Mouse (Mus musculus): Measurements from ENCODE around the gene Akt1s1.

Gene Akt1s1

DNA sequence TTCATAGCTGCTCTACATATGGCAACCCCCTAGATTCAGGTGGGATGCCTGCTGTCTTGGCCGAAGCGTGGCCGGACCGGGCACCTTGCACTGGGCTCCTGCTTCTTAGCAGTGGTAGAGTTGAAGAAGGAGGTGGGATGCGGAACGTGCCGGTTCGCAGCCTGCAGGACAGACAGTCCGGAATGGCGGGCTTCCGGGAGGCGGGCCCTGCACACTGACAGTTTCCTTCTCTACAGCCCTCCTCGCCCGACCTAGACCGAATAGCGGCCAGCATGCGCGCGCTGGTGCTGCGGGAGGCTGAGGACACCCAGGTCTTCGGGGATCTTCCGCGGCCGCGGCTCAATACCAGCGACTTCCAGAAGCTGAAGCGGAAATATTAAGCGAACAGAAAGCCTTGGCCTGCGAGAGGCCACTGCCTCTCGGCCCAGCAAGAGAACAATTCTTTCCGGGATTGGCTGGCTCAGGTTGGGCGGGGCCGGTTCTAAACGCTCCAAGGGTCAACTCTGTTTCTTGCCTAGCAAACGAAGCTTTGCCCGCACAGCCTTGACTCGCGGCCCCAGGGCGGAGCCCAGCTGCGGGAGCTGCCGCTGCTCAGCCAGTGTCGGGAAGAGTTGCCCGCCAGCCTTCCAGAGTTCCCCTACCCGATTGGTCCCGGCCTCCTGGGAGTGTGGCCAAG, 5.7 kb downstream of the Akt1s1 start:
- DNase-seq: peak; percentile 83 to 84

DNA sequence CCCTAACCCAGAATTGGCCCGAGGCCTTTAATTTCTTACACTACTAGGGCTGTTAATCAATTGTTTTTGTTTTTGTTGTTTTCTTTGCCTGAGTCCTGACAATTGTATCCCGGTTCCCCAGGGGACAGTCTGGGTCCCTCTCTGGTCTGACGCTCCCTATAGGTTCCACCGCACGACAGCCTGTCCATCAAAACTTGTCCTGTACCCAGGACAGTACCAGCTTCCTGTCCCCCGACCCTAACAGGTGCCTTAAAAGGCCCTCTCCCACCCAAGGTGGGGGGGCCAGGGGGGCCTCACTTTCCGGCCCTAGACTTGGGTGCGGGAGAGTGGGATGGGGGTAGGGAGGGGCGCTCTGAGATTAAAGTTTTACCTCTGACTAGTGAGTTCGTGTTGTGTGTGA, 6.2 kb downstream of the Akt1s1 start:
- DNase-seq: peak in 1 of 2 experiments; percentile 56

DNA sequence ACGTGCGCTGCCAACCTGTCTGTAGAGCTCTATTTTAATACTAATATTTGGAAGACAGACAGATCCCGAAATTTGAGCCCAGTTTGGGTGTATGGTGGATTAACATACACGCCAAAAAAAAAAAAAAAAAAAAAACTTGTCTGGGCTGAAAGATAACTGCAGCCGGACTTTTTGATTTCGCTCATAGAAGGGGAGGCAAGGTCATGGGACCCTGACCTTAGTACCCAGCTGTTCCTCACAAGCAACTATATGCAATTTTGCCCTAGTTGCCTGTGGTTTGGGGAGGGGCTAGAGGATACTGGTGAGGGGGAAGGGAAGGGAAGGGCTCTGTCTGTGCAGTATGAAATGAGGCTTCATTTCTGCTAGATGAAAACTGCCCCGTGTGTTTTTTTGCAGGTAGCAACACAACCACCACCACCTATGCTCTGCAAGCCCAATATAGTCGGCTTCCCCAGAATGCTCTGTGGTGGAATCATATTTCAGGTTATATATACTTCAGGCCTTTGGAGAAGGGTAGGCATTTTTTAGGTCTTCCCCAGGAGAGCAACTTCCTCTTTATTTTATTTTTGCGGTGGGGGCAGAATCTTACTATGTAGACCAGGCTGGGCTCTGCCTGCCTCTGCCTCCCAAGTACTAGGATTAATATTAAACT, 7.6 kb downstream of the Akt1s1 start:
- peak in 1 of 2 experiments; percentile 63 for DNase-seq

DNA sequence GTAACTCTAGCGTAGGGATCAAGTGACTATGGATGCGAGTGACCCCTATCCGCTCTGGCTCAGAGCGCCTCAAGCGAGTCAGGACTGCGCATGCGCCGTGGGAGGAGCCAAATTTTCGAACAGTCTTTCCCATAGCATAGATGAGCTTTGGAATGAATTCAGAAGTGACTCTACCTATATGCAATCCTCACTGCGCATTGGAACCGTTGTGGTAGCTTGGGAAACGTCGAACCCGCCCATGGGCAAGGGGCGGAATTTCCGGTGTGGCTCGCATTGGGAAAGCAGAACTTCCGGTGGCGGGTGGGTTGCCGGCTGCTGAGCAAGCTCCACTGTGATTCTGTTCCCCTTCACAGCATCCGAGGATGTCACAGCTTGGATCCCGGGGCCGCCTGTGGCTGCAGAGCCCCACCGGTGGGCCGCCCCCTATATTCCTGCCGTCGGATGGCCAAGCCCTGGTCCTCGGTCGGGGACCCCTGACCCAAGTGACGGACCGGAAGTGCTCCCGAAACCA, 8.3 kb downstream of the Akt1s1 start, which contains the start of gene Pnkp:
Pnkp (plus strand) TSS at position 98 of the 511 bp plus-strand sequence.
- DNase-seq: peak; percentile 82 to 85

DNA sequence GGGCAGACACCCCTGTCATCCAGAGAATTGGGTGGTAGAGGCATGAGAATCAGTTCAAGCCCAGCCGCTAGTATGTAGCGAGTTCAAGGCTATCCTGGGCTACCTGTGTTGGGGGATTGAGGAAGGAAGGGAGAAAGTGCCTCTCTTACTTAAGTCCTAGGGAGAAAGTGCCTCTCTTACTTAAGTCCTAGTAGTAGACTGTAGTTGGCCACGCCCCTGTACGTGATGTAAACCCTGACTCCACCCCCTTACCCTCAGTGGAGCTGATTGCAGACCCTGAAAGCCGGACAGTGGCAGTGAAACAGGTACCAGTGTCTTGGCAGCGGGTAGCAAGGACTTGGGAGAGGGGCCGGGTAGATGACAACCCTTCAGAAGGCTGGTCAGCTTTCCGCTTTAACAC, 9.1 kb downstream of the Akt1s1 start:
- DNase-seq: peak in 1 of 2 experiments; percentile 40

DNA sequence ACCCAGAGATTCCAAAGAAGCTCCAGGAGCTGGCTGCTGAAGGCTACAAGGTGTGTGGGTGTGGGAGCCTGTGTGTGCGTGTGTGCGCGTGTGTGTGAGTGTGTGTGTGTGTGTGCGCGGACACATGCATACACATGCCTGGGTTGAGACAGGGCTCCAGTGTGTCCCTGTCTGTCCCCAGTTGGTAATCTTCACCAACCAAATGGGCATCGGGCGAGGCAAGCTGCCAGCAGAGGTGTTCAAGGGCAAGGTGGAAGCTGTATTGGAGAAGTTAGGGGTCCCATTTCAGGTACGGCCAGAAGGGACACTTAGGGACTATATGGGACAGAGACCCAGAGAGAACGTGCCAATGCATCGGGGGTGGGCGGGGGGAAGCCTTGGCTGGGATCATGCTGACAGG, 11.1 kb downstream of the Akt1s1 start:
- DNase-seq: no peak

DNA sequence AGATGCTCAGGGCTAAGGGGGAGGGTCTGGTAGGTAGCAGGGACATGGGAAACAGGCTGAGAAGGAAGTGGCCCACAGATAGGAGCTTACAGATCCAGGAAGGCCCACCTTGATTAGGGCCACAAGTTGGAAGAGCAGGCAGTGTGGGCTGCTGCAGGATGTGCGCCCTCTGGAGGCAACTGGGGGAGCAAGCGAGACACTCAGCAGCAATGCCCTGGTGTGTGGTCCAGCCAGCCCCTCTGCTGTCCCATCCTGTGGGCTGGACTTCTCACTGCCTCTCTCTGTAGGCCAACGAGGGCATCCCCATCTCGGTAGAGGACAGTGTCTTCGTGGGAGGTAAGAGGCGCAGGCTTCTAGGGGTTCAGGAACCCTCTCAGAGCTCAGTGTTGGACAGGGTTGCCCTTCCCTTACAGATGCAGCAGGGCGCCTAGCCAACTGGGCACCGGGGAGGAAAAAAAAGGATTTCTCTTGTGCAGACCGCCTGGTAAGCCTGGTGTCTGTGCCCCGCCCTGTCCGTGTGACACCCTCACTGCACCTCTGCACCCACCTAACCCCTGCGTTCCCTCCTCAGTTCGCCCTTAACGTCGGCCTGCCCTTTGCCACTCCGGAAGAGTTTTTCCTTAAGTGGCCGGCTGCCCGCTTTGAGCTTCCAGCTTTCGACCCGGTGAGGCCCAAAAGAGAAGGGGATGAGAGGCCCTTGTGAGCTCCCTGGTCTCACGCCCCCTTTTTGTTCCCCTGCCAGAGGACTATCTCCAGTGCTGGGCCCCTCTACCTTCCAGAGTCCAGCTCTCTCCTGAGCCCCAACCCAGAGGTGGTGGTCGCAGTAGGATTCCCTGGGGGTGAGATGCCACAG, 12.0 kb downstream of the Akt1s1 start:
- DNase-seq: peak; percentile 62 to 67

DNA sequence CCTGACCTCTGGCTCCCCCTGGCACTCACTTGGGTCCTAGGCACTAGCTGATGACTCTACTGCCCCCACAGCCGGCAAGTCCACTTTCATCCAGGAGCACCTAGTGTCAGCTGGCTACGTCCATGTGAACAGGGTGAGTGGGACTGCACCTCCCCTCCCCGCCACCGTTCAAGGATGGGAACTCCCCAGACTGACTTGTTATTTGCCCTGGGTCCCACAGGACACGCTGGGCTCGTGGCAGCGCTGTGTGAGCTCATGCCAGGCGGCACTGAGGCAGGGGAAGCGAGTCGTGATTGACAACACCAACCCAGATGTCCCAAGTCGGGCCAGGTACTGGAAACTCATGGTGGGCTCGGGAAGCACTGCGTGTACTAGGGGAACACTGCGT, 12.6 kb downstream of the Akt1s1 start:
- no peak for DNase-seq

DNA sequence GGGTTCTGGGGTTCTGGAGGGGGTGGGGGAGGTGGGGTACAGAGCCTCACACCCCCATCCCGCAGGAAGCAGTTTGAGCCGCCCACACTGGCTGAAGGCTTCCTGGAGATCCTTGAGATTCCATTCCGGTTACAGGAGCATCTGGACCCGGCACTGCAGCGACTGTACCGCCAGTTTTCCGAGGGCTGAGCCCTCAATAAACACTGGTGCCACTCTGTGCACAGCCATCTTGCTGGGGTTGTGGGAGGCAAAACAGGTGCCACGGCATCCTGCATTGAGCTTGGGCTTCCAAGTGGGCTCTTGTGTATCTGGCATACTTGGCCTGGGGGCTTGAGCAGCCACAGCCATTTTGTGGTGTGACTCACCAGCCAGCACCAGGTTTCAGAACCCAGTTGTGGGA, 13.6 kb downstream of the Akt1s1 start:
- no peak for DNase-seq

DNA sequence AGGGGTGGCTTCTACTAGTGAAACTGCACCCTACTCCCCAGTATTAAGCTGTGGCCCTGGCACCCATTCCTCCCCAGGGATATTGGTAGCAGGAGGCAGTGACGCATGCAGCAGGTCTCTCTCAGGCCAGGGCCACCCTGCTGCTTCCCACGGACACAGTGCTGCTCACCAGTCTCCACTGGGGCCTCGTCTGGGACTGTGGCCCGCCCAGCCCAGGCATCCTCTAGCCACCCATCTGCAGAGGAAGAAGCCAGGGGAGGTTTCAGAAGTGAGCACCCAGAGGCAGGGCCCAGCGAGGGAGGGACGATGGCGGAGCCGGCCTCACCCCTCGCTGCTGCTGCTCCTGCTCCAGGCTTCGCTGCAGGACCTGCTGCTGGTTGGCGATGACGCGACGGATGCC, 14.4 kb downstream of the Akt1s1 start:
- DNase-seq: no peak

DNA sequence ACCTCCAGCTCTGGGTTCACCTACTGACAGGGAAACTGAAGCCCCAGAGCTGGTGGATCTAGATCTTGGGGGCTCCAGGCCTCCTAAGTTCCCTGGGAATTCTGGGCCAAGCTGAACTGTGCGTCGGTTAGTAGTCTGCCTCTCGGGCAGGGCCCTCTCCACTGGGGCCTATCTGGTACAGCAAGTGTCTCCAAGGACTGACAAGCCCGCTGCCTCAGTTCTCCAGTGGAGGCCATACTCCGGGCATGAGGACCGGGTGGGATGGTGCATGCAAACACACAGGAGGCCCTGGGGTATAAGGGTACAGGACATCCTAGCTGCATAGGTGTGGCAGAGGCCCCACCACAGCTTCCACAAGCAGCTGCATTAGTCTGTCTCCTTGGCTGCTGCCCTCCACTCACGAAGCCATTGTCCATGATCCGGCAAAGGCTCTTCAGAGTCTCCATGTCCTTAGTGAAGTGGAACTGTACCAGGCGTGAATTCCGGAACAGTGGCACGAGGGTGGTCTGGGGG, 15.2 kb downstream of the Akt1s1 start:
- DNase-seq: no peak

DNA sequence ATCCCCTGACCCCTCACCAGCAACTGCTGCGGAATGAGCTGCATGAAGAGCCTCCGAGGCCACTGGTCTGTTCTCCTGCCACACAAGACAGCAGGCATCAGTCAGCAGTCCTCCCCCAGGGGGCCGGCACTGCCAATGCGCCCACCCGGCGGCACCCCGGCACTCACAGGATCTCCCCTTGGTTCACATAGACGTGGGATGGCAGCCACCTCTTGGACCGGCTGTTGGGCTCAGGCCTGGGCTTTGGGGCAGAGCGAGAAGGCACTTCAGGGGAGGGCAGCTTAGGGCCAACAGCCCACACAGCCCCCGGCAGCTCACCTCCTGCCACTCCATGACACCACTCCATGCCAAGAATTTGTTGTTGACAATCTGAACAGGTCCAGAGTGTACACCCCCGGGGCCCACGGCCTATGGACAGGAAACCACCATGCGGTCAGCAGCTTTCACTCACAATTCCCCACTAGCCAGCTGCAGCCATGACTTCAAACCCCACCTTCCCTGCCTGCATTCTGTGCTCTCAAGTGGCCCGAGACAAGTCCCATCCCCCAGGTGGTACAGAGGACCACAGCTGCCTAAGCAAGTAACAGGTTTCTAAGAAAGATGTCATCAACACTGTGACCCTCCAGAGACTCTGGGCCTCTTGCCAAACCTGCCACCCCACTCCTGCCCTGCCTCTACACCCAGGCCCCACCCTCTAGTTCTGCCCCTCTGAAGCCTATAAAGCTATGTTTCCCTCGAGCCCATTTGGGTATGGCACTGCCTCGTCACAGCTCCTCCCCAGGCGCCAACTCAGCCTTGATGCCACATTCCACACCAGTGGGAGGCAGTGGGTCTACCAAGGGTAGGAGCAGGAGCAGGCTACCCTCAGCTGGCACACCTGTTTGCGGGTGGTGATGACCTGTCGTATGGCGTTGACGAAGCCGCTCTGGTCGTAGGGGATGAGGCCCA, 16.1 kb downstream of the Akt1s1 start:
- no peak for DNase-seq

DNA sequence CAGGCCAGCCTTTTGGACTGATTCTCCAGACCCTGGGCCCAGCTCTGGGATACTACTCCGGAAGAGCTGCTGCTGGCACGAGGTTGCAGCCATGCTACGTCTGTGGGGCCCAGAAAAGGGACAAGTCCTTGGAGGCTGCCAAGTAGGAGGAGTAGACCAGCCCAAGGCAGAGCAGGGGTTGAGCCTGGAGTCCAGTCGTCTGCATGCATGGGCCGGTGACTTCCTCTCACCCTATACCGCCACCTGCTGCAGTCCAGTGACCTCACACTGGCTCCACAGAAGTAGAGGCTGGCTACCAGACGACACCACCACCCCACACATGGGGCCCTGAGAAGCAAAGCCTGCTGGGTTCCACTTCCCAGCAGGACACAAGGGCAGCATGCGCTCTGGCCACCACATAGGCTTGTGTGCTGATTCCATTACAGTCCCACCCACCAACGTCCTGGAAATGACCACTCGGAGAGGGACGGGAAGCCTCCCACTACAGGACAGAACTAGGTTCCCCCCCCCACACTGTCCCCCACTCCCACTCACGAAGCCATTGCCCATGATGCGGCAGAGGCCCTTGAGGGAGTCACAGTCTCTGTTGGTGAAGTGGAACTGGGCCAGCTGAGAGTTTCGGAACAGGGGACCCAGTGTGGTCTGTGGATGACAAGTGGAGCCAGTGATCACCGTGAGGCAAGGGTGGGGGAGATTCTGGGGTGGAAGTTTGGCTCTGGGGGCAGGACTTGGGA, 17.7 kb downstream of the Akt1s1 start:
- no peak for DNase-seq

DNA sequence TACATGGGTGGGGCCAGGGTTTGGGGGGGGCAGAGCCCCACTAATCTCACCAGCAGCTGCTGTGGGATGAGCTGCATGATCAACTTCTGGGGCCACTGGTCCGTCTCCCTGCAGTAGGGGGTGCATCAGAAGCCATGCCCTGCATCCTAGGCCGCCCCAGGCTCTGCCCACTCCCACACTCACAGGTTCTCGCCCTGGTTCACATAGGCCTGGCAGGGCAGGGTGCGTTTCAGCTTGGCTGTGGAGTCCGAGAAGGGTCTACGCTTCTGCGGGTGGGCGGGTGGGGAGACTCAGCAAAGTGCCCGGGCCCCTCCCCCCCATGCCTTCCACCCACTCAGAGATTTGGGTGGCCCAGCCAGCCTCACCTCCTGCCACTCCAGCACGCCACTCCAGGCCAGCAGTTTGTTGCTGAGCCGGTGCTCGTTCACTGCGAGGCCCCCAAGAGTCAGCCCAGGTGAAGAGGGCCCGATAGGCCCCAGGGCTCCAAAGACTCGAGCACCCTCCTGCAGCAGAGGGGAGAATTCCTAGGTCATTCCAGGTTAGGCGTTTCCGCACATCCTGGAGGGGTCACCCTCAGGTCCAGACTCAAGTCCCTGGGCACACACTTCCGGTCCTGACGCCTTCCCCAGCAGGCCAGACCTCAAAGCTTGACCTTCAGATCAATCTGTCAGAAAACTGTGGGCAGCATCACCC, 18.4 kb downstream of the Akt1s1 start:
- no peak for DNase-seq

DNA sequence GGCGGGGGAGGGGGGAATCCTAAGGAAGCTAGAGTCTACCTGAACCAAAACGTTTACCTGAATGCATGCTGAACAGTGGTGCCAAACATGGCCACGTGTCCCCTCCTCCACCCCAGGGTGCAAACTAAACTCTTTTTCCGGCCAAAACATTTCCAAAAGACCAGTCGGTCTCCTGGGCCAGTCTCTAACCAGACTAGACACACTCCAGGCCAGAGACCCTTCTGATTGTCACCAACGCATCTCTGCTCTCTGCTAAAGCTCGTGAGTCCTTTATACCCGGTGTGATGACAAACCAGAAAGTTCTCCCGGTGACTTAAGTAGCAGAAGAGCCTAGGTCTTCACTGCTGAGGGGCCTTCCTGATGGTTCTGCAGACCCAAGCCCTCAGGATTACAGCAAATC, 19.0 kb downstream of the Akt1s1 start:
- DNase-seq: no peak

DNA sequence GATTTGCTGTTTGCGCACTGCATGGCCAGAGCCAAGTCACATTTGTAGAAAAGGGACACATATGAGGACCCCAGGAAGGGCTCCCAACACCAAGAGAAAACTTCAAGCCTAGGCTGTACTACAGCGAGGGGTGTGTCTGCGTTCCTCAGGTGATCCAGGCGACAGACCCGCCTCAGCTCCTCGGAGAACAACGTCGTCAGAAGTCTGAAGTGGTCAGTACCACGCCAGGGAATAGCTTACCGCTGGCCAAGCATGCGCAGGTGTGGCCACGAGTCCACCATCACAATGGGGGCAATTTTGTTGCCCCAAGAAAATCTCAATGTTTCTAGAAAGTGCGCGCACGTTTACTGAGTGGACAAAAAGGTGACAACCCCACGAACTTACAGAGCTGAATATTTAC, 19.7 kb downstream of the Akt1s1 start:
- DNase-seq: no peak

DNA sequence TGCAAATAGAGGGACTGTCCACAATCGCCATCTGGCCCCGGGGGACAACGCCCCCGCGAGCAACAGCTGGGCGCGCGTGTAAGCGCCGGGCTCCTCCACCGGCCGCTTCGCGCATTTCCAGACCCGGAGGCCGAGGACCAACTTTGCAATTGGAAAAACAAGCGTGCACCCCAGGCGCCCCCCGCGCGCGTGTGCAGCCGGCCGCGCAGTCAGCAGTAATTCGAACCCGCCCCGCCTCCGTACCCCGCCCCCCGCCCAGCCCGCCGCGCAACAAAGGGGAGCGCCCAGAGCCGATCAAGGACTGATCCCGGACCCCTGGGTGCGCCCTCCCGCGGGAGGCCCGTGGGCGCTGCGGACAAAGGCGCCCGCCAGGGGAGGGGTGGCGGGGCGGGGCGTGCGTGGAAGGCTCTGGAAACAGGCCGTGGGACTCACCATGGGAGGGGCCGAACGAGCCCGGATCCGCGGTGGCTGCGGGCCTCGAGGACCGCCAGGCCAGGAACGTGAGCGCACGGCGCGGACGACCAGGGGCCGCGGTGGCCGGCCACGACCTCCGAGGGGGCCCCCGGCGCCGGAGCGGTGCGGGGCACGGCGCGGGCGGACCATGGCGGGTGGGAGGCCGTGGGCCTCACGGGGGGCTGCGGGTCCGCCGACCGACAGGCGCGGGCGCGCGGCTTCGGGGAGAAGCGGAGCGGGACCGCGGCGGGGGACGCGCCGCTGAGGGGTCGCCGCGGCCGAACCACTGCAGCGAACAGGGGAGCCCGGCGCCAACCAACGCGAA, 20.3 kb downstream of the Akt1s1 start:
- peak; percentile 59 to 75 for DNase-seq

DNA sequence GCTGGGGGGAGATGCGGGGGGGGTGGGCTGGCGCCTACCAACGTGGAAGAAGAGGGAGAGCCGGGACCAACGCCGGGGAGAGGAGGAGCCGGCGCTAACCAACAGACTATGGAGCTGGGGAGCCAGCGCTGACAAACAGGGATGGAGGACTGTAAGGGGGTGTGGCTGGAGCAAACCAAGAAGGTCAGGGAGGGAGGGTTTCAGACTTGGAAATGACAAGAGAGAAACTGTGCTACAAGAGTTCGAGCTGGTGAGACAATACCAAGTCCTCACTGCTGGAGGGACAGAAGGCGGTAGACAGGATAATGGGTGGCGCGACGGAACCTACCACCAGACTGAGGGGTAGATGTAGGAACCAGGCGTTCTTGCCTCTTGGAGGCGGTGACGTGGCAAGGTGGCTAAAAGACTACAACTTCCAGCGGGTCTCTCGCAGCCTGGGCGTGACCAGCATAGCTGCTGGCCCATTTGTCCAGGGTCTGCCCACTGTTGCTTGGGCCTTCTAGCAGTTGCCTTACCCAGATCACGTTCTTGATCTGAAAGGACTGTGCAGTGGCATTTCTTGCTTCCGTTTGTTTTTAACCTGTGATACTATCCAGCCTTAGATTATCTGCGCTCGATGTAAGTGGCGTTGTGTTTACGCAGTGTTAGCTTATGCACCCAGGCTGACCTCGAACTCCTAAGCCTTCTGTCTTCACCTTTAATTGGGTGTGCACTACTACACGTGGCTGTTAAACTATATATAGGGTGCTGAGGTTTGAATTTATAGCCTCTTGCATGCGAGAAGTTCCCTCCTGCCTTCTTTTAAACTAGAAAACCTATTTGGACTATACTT, 21.1 kb downstream of the Akt1s1 start, which contains the start of gene Ptov1:
Ptov1 (minus strand) TSS at position 92 of the 832 bp plus-strand sequence.
- peak; percentile 80 to 87 for DNase-seq

DNA sequence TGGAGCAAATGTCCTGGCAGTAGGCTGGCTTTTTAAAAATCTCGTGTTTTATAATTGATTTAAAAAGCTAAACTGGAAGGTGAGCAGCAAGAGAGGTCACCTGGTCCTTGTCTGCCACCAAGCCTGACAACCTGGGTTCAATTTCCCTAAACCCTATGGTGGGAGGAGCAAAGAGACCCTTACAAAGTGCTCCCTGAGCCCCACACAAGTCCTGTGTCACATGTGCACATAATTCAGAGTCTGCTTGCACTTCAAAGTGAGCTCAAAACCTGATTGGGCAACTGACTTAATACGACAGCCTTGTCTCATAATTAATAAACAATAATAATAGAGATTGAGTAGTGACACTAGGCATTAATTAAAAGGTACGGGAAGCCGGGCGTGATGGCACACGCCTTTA, 21.8 kb downstream of the Akt1s1 start:
- no peak for DNase-seq

All from thymus, postnatal 36 days (tissue).